Mouse (Mus musculus) spleen, embryonic (tissue): Measurements from ENCODE around the gene Gm14139.
"Not testable (repeated sequence)": the region's sequence is repeated elsewhere in the genome, so short reads cannot be mapped to it uniquely, and the experiment has no call there.

Source experiments
- CTCF ChIA-PET: fragments of 350-600 bp; sonication (Branson Sonifier 250); formaldehyde crosslinking; loops from one replicate; lab custom pipeline; 2022; lab: Charles Lee

Gm14139 gene

DNA sequence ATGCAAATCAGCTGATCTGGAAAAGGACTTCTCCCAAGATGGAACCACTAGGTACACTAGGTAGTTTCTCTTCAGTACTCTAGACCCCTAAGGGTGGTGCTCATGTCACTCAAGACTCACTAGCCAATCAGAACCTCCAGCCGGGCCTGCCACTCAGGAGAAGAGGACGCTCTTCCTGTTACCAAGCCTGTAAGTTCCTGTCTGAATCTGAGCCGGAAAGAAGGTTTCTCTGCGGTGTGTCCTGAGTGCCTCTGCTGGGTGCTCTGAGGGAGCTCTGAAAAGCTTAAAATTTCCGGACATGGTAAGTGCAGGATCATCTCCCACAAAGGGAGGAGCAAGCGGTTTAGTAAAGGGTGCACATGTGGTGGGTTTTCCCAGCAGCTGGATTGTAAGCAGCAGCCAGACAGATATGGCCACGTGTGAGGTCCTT lies at the start of gene Gm14139:
Gm14139 (plus strand) TSS at position 186 of the 430 bp plus-strand sequence.
- CTCF ChIA-PET, result not testable (repeated sequence)

DNA sequence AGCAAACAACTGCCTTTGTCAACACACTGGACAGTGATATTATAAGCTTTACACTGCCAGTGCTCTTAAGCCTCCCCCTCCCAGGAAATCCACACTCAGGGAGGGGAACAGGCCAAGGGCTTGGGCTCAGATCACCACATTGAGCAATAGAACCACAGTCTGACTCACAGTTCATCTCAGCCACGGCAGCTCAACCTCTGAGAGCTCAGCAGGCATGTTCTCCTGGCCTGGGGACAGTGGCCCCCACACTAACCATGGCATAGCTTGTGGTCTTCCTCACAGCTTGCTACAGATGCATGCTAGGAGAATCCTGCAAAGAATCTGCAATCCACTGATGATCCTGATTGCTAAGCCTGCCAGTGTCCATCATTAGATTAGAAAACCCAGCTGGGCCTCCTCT lies 49.6 kb upstream of the Gm14139 start:
- CTCF ChIA-PET, result not testable (repeated sequence)

DNA sequence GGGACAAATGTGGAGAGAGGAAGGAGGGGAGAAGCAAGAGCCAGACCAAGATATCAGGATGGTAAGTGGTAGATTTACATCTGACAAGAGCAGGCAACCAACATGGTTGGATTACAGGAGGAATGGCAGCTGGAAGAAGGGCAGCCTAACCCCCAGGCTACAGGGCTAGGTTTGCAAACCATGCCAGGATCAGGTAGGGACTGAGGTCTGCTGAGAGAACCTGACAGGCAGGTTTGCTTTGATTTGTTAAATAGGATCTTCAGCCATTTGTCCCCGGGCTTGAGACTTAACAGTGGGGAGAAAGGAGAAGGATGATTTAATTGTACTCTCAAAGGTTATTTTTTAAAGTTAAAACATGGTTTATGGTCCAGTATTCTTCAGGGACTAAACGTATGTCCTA lies 48.8 kb upstream of the Gm14139 start:
- CTCF ChIA-PET, result no interaction called here

DNA sequence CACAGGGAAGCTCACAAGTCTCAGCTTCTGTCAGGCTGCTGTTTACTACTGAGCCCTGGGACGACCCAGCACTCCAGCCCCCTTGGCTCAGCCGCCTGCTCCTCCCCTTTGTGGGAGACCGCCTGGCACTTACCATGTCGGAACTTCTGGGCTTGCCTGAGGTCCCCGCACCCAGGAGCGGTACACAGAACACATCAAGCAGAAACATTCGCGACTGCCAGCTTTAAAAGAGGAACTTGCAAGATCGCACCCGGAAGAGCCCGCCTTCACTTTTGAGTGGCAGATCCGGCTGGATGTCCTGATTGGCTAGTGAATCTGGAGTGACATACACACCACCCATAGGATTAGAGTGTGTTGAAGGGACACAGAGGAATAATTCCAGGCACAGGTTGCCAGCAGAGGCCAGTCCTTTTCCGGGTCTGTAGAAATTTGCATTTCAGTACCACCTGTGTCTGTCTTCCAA lies 45.1 kb upstream of the Gm14139 start, which contains the start of gene Zfp120:
Zfp120 (minus strand) TSS at position 274 of the 463 bp plus-strand sequence.
- CTCF ChIA-PET, result no interaction called here

DNA sequence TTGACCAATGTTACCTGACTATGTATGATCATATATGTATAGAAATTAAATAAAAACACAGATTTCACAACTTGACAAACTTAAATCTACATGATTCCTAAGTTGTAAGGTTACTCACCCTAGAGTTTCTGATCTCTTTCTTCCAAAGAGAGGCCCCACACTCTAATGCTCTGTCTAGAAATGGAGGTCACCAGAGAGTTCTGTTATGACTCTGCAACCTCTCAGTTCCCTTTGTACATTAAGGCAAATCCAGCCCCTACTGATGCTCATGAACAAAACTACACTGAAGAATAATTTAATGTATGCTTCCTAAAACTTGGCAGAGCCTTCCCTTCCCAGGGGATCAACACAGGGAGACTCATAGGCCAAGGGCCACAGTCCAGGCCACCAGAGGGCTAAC lies 14.9 kb upstream of the Gm14139 start:
- CTCF ChIA-PET, result no interaction called here

DNA sequence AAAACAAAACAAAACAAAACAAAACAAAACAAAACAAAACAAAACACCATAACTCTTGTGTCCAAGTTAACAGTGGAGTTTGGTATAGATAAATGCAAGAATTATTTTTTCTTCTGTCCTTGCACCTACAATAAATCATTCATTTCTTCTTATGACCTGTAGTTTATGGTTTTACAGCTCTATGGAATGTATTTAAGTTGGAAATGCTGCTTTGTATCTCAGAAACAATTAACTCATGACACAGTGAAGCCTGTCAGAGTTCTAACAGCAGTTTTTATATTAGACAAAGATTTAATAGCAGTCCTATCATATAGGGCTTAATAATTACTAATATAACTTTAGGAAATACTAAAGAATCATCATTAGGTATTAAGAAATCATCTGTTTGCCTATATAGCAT lies 7.7 kb upstream of the Gm14139 start:
- CTCF ChIA-PET, result no interaction called here

DNA sequence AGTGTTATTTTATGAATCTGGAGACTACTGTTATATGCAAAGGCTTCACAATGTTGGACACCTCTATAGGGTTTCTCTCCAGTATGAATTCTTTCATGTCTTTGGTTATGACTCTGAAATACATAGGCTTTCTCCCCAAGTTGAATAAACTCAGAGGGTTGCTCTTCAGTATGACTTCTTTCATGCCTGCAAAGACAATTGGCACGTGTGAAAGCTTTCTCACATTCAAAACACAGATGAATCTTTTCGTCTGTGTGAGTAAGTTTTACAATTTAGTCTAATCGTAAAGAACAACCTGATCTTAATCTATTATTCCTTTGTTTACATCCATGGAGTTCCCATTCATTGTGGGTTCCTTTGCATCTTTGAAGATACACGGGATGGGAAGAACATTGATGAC lies 2.0 kb upstream of the Gm14139 start, which contains the start of gene Gm10770:
Gm10770 (minus strand) TSS at position 101 of the 400 bp plus-strand sequence.
- CTCF ChIA-PET, result not testable (repeated sequence)

DNA sequence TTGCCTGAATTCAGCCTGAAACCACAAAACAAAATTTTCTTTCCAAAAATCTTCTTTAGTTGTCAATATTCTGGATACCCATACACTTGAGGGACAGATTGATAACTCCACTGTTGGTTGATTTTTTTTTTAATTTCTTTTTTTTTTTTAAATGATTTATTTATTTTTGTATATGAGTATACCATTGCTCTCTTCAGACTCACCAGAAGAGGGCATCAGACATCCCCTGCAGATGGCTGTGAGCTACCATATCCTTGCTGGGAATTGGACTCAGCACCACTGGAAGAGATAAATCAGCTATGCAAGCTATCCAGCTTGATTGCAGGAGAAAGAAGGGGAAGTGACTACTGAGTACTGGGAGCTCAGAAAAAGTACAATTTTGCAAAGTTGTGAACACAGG lies 509 bp upstream of the Gm14139 start:
- CTCF ChIA-PET, result not testable (repeated sequence)

DNA sequence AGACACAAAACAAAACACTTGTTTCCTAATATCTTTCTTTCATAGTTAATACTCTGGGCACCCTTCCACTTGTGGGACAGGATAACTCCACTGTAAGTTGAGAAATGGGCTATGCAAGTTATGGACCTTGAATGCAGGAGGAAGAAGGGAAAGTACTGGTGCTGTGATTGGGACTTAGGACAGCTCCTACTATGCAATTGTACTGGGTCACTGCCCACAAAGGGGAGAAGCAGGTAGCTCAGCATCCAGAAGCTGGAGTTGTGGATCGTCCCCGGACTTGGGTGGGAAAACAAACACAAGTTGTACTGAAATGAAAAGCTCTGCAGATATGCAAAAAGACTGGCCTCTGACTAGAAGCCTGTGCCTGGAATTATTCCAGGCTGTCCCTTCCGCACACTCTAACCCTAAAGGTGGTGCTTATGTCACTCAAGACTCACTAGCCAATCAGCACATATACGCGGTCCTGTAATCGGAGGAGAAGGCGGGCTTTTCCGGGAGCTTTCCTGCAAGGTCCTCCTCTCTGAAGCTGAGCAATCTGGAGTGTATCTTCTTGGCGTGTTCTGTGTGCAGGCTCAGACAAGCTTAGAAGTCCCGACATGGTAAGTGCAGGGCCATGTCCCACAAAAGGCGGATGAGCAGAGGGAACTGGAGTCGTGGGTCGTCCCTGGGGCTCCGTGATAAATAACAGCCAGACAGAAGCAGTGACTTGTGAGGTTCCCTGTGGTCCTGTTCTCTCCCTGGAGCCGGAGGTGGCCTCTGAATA lies 36.2 kb downstream of the Gm14139 start, which contains the start of gene Zfp937:
Zfp937 (plus strand) TSS at position 474 of the 763 bp plus-strand sequence.
- CTCF ChIA-PET, result not testable (repeated sequence)

DNA sequence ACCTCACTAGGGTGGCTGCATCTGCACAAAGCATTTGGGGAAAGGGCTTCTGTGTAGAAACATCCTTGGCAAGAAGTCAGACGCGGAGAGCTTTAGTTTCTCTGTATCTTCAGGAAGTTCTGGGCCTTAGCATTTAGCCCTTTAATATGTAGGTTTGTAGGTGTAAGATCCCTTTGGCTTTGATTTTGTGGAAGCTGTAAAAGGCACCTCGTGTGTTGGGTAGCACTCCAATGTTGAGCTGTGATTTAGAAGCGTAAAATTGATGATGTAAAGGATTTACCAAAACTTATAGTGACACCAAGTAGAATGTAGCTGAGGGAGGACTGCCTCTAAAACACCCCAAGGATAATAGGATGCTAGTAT lies 36.8 kb downstream of the Gm14139 start:
- CTCF ChIA-PET, result not testable (repeated sequence)

DNA sequence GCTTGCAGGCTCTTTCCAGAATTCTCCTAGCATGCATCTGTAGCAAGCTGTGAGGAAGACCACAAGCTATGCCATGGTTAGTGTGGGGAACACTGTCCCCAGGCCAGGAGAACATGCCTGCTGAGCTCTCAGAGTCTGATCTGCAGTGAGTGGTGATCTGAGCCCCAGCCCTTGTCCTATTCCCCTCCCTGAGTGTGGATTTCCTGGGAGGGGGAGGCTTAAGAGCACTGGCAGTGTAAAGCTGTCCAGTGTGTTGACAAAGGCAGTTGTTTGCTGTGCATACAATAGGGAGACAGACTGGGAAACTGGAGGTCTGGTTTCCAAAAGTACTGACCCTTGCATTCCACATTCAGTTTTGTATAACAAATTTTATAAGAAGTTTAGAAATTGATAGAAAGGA lies 41.7 kb downstream of the Gm14139 start:
- CTCF ChIA-PET, result not testable (repeated sequence)
